Mouse (Mus musculus) gastrocnemius, postnatal 36 days (tissue): ENCODE data around the gene Cpsf4. TPM values are rescaled to one million over a fixed set of nuclear protein-coding genes. Genes with fewer than 3 reads are reported as not detected.
"Not testable (repeated sequence)": the region's sequence is repeated elsewhere in the genome, so short reads cannot be mapped to it uniquely, and the experiment has no call there.

Source experiments
- DNase-seq, 2 experiments: peaks; one replicate each; pipeline ENCODE4 v3.0.0; 2022
- intact Hi-C: fragments of 180-260 bp; cut with DNase I; formaldehyde crosslinking; loops from one replicate; pipeline ENCODE4 v1.15.1; 2025
- total RNA-seq, 2 experiments: library from RNA; stranded (reverse); gene quantifications; 2 replicates each; pipeline ENCODE4 v1.2.3; 2021

Gene Cpsf4
- total RNA-seq, 2 experiments from 2014 or later: 7.3 to 8.7 TPM

DNA sequence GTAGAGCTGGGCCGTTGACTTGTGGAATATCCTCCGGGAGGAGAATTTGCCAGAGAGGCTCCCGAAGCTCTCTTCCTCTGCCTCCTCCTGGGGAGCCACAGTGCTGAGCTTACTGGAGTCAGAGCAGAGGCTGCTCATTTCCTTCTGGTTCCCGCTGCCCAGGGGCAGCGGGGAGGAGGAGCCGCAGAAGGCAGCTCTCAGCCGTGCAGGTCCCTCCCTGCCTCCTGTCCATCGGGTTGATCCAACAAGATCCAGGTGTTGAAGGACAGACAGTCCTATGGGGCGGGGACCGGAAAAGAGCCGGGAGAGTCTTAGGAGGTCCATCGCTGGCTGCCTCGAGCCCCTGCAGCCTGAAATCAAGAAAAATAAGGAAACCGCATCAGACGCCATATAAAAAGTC lies 1.8 kb upstream of the Cpsf4 start:
- no peak for DNase-seq
- intact Hi-C loops: no loop called here

DNA sequence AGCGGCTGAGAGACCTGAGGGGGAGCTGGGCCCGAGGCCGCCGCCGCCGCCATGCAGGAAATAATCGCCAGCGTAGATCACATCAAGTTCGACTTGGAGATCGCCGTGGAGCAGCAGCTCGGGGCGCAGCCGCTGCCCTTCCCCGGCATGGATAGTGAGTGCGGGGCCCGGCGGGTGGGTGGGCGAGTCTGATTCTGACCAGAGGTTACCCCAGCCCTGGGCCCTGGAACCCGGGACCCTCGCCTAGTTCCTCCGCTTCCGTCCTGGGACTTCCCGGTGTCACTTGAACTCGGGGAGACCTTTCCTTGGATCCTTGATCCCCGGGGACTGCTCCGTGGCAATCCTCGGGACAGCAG lies 271 bp downstream of the Cpsf4 start:
- intact Hi-C loops: loop anchor here (2.0 kb wide), 1 partner anchor 26 kb away; the partner anchor contains the start of genes Bud31 and Pdap1
- no peak for DNase-seq

DNA sequence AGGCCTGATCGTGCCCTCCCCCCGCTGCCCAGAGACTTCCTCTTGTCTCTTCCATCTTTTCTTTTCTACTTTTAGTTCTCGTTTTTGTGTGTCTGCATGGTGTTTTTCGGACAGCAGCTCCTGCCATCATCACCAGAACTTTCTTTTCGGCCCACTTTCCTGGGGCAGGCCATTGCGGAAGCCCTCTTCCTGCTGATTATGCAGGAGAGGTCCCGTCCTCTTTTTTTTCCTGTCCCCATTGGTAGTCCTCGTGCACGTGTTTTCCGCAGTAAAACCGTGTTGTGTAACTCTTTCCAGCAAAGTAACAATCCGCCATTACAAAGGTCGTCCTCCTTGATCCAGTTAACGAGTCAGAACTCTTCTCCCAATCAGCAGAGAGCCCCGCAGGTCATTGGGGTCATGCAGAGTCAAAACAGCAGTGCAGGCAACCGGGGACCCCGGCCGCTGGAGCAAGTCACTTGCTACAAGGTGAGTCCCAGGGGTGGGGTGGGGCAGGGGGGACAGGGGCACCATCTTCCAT lies 11.5 kb downstream of the Cpsf4 start:
- intact Hi-C loops: no loop called here
- no peak for DNase-seq

DNA sequence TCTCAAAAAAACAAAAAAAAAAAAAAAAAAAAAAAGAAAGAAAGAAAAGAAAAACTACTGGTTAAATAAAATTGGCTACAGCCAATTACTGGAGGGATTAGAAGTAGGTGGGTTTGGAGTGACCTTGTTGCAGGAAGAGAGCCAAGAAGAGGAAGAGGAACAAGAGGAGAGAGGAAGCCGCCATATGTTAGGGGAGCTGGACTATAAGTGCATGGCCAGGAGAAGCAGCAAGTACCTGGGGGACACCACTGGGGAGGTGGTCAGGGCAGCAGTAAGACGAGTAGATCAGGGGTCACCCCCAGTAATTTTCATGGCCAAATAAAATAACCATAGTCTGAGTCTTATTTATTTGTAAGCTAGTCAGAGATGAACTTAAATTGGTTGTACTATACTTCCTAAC lies 18.2 kb downstream of the Cpsf4 start:
- intact Hi-C loops: loop anchor here (1.0 kb wide), 1 partner anchor 29 kb away; no protein-coding TSS in a partner anchor

DNA sequence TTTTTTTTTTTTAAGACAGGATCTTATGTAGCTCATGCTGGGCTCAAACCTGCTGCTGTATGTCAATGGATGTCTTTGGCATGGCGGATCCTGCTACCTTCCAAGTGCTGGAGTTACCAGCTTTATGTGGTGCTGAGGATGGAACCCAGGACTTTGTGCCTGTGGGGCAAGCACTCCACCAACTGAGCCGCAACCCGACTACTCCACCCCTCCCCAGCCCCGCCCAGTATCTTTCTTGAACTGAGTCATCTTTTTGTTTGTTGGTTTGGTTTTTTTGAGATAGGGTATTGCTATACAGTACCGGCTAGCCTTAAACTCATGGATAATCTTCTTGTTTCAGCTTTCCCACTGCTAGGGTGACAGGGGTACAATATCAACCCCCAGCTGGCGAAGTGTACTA lies 22.4 kb downstream of the Cpsf4 start:
- intact Hi-C loops: no loop called here
- no peak for DNase-seq

More for the DNA sequence above, 18.2 kb downstream of the Cpsf4 start:
- no peak for DNase-seq

DNA sequence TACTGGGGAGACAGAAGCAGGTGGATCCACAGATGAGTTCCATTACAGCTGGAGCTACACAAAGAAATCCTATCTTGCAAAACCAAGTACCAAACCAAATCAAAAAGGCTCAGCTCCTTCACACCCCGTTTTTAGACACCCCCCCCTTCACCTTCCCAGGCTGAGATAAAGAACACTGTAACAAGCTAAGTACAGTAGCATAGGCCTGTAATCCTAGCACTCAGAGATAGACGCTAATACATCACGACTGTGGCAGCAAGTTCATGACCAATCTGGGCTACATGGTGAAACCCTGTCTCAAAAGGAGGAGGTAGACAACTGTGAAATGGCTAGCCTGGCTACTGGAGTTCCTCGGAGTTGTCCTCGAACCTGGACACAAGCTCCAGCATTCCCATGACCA lies 23.4 kb downstream of the Cpsf4 start:
- DNase-seq: no peak
- intact Hi-C loops: no loop called here

DNA sequence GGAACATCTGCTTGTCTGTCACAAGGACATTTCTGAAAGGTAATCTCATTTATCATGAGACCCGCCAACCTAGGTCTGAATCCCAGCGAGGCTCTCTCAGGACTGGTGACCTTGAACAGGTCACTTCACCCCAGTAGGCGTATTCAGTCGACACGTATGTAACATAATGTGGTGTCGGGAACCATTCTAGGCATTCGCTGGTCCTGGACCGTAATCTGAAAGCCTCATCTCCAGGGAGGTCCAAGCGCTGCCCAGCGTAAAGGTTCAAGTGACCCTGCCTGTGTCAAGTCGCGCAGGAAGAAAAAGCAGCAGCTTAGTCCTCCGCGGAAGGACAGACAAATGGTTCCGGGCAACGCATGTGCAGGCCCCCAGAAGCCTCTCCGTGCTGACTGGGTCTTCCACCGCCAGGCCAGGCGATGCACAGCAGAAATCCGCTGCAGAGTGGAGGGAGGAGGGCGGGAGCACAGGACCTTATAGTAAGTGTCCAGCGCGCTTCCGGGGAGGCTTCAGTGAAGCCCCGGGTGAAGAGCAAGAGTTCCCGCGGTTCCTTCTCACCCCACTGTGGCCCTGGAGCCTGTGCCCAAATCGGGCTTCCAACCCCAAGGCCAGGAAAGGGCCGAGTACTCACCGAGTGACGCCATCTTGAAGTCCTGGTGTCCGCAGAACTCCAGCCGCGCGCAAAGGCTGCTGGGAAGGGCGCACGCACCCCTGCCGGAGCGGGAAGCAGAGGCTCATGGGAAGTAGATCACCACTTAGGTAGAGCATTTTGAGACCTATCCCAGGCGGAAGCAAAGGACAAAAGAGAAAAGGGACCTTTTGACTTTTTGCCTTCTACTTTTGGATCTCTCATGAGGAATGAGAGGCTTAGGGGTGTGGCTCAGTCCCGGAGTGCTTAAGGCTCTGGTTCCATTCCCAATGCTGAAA lies 24.1 kb downstream of the Cpsf4 start:
- DNase-seq: peak; percentile 81 to 87
- intact Hi-C loops: no loop called here

DNA sequence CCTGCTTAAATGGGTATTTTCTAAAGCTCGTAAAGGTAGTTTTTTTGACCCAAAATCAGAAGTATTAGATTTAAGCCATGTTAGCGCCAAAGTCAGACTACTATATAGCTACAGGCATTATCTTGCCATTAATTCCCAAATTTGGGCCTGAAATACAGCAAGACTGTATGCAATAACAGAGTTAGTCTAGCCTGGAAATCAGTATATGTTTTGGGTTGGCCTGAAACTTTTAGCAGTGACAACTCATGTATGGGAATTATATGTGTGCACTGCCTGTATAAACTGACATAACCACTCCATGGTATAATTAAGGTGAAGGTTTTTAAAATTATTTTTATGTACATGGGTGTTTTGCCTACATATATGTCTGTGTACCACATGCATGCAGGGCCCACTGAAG lies 24.9 kb downstream of the Cpsf4 start, which contains the start of gene Atp5j2:
TSS of gene Atp5j2 (minus strand) at position 101 of the 400 bp plus-strand sequence.
- intact Hi-C loops: no loop called here
- DNase-seq: no peak

DNA sequence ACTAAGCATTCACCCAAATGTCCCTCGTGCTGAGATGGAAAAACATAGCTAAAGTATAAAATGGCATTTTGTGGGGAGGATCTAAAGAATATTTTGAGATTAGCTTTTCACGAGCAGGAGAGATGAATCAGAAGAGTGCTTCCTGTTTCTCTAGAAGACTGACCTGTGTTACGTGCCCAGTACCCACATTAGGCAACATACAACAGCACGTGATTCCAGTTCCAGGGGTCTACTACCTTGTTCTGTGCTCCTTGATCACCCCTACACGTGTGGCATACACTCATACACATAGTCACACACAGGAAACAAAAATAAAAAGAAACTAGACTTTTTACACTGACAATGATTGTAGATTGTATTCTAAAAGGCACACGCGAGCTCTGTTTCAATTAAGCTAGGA lies 33.4 kb downstream of the Cpsf4 start:
- intact Hi-C loops: no loop called here
- DNase-seq: no peak

DNA sequence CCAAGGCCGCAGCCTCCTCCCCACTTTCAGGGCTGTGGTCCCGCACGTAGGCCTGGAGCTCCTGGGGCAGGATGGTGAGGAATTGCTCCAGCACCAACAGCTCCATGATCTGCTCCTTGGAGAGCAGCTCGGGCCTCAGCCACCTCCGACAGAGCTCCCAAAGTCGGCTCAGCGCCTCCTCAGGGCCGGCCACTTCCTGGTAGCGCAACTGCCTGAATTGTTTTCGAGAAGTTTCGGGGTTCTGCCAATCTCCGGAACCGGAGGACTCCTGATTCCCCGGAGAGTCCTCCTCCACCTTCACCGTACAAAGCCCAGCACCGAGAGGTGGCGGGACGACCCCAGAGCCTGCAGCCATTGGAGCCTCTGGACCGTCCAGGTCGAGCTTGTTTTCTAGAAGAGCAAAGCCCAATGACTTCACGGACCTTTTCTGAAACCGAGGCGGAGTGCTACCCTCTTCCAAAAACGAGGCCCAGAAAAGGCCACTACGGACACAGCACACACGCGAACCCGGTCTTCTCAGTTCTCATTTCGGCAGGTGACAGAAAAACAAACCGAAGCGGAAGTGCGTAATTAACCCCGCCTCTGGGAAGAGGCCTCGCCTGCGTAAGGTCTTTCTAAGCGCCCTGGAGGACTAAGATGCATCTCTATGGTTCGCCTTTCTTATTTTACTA lies 34.4 kb downstream of the Cpsf4 start, which contains the start of gene Zkscan14:
TSS of gene Zkscan14 (minus strand) at position 548 of the 671 bp plus-strand sequence.
- intact Hi-C loops: no loop called here
- DNase-seq: peak; percentile 60 to 65

DNA sequence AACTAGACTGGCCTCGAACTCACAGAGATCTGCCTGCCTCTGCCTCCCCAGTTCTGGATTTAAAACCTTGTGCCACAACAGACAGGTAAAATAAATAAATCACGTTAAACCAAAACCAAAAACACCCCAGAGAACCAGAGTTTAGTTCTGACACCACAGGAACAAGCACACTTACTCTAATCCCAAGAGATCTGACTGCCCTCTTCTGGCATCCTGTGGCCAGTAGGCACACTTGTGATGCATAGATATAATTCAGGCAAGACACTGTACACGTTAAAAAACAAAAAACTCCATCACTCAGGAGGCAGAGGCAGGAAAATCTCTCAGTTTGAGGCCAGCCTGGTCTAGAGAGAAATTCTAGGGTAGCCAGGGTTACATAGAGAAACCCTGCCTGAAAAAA lies 35.4 kb downstream of the Cpsf4 start:
- DNase-seq: no peak
- intact Hi-C loops: no loop called here

DNA sequence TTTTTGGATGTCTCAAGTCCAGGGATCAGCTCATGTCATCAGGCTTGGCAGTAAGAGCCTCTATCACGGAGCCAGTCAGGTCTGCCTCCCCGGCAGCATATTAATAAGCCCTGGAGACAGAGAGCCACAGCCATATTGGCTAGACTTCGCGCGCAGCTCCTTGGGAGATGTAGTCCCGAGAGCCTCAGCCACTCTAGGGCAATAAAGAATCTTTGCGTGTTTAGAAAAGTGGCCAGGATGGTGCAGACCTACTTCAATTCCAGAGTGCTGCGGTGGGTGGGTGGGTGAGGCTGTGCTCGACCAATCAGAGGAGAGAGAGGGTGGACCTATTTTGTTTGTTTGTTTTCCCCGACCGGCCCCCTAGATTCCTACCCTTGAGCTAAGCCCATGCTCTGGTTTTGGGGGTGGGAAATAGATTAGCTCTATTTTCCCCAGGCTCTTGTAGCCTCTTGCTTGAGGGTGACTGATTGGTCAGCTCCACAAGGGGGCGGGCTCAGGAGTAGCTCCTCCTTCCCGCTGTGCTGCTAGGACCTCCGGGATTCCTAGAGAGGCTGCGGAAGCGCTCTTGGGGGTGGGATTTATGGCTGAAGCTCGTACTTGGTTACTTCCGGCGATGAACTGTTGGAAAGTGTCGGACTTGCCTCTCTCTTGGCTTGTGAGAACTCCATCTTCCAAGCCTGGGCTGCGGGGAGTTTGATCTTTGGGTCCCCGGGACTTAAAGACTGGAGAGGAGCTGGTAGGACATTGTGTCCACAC lies 37.1 kb downstream of the Cpsf4 start, which contains the start of gene Zkscan5:
TSS of gene Zkscan5 (plus strand) at position 627 of the 756 bp plus-strand sequence.
- intact Hi-C loops: loop anchor here (2.0 kb wide), 1 partner anchor 77 kb away; the partner anchor contains the start of gene Zscan25
- DNase-seq: peak; percentile 94 to 98

DNA sequence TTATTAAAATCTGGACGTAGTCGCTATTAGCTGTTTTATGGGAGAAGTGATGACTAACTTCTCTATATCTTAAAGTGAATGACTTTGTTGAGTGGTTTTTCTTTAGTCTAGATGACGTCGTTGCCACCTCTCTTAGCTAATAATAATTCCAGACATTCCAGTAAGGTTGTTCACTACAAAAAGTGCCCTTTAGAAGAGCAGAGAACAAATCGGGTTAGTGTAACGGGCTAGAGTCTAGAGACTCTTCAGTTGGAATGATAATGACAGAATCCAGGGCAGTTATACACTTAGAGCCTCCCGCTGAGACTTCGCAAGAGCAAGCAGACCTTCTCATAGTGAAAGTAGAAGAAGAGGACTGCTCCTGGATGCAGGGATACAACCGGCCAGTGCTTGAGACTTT lies 38.0 kb downstream of the Cpsf4 start:
- intact Hi-C loops: loop anchor here (2.0 kb wide), 1 partner anchor 76 kb away; the partner anchor contains the start of gene Zscan25
- DNase-seq: no peak

DNA sequence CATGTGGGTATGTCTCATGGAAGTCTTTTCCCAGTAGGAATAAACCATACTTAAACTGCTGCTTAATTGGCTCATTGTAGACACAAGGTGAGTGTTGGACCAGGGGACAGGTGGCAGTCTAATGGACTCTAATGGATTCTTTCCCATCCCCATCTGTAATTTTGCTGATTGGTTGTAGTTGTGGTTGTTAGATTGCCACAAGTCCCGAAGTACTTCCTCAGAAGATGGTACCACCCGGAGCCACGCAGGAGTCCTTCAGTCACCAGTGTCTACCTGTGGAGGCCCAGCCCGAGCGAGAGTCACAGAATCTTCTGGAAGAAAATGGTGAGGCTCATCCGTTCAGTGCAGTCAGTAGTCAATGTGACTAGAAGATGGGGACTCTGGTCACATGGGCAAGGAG lies 40.4 kb downstream of the Cpsf4 start:
- intact Hi-C loops: no loop called here
- DNase-seq: no peak

DNA sequence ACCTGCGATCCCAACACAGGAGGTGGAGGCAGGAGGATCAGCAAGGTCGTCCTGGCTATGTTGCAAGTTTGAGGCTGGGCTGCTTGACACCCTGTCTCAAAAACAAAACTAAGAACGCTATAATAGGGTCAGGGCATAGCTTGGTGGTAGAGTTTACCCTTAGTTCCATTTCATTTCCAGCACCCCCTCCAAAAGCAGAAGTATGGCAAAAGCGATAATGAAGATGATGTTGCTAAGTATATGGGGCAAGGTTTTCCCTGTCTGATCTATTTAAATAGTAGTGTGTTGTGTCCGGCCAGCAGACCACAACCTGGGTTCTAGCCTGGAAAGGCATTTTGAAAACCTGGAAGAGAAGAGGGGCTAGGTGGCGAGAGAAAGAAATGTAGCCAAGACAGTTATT lies 40.9 kb downstream of the Cpsf4 start:
- intact Hi-C loops: no loop called here
- DNase-seq: no peak

DNA sequence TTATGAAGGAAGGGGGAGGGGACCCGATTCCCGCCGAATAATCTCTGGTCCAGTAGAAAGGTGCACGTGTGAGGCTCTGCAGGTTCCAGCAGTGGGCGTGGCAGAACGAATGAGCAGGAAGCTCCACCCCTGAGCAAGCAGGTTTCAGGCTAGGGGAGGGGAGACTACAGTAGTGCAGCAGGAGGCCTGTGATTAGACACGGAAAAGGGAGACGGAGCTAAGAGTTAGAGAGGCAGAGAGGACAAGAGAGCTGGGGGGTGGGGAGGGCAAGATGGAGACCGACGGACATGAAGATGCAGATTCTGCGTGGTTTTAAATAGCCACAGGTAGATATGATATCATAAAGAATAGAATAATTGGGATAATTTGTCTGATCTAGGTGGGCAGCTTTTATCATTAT lies 41.4 kb downstream of the Cpsf4 start:
- intact Hi-C loops, DNase-seq: not testable (repeated sequence)

DNA sequence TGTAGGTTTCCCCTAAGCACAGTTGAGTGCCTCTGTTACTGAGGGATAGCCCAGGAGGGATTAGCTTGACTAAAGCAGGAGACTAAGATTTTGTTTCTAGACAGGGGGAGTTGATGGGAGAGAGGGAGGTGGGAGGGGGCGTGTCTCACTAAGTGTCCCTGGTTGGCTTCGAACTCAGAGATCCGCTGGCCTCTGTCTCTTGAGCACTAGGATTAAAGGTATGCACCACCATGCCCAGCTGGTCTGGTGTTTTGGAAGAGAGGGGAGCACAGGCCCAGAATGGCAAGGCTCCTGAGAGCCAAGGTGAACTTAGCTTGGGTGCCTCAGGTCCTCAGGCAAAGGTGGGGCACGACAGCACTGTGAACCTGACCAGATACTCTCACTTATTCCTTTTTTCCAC lies 44.3 kb downstream of the Cpsf4 start:
- intact Hi-C loops: no loop called here
- no peak for DNase-seq

DNA sequence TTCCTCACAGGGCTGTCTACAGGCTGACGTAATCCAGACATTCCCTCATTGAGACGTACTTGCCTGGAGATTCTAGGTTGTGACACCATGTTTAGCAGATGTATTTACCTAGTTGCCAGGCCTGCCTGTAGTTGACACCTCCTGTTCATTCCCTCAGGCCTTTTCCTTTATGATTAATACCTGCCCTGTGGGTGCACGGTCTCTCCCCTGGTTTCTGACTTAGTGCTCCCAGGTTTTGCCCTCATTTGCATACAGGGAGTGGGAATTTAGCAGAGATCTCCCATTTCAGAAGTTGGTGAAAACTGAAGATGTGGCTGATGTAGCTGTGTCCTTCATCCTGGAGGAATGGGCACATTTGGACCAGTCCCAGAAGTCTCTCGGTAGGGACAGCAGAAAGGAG lies 45.2 kb downstream of the Cpsf4 start:
- intact Hi-C loops: no loop called here
- DNase-seq: no peak

DNA sequence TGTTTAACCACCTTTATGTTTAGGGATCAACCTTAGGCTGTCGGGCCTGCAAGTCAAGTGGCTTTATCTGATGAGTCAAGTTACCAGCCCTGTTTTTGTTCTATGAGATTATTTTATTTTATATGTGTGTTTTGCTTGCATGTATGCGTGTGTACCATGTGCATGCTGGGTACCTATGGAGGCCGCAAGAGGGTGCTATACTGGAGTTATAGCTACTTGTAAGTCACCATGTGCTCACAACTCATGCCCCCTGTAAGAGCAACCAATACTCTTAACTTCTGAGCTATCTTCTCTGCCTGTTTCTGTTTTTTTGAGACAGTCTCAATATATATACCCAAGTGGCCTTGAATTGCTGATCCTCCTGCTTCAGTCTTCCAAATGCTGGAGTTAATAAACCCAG lies 46.5 kb downstream of the Cpsf4 start:
- intact Hi-C loops: no loop called here
- no peak for DNase-seq

DNA sequence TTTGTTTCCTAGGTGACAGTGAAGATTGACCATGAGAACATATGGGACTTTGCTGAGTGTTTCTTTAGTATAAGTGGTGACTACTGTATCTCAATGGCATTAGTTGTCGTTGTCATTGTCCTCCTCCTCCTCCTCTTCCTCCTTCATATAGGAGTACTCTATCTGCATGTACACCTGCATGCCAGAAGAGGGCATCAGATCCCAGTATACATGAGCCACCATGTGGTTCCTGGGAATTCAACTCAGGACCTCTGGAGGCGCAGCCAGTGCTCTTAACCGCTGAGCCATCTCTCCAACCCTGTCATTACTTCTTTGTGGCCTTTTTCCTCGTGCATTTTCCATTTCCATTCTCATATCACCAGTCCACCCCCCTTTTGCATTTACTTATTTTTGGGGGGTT lies 47.7 kb downstream of the Cpsf4 start:
- DNase-seq: no peak
- intact Hi-C loops: no loop called here
